Mouse (Mus musculus) embryonic fibroblast, embryonic 13.5 days (primary cell): ENCODE data around the gene Hyal3. TPM values are rescaled to one million over a fixed set of nuclear protein-coding genes. Genes with fewer than 3 reads are reported as not detected.
A peak's percentile ranks its signal among the peaks of the same experiment; 100 is the strongest.
"Not testable (repeated sequence)": the region's sequence is repeated elsewhere in the genome, so short reads cannot be mapped to it uniquely, and the experiment has no call there.

ENCODE experiments used
- H3K27ac ChIP-seq: 2 replicates; pipeline ENCODE4 v1.5.1; 2012; ENCODE audit warnings: low read length, control low read depth, inconsistent platforms; ENCODE audit not compliant: insufficient read depth
- H3K4me1 ChIP-seq: 2 replicates; pipeline ENCODE4 v1.6.1; 2011; ENCODE audit warnings: low read length; ENCODE audit not compliant: control insufficient read depth, insufficient read depth
- H3K4me3 ChIP-seq: 2 replicates; pipeline ENCODE4 v1.5.1; 2011; ENCODE audit warnings: mild to moderate bottlenecking, control low read depth, low read length; ENCODE audit not compliant: insufficient read depth
- CTCF ChIP-seq: IDR thresholded peaks from 2 replicates; pipeline ENCODE4 v1.5.1; 2011; ENCODE audit warnings: mild to moderate bottlenecking, control low read depth, low read length, moderate library complexity, borderline replicate concordance; ENCODE audit not compliant: insufficient read depth
- POLR2A ChIP-seq: IDR thresholded peaks from 2 replicates; pipeline ENCODE4 v1.6.1; 2011; ENCODE audit warnings: low read depth, mild to moderate bottlenecking, control low read depth, low read length, moderate library complexity
- polyA plus RNA-seq: library from polyadenylated mRNA; stranded (reverse); fragments of >200 nt; gene quantifications from 2 replicates; pipeline ENCODE4 v1.2.4, GENCODE M21; 2011; ENCODE audit warnings: low read depth; ENCODE audit not compliant: missing spikeins, insufficient read length

Gene Hyal3
- polyA plus RNA-seq, 1 experiment: 0.76 TPM

DNA sequence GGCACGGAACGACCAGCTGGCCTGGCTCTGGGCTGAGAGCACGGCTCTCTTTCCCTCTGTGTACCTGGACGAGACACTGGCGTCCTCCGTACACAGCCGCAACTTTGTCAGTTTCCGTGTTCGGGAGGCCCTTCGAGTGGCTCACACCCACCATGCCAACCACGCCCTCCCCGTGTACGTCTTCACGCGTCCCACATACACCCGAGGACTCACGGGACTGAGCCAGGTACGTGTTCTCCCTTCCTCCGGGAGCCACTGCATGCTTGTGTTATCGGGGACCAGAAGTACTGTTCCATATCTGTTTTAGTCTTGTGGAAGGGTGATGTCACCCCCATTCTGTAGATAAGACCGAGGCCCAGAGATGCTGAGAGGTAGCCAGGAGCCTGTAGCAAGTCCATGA is 9.8 kb upstream of the Hyal3 start:
- no peak for TF ChIP-seq POLR2A
- no peak for TF ChIP-seq CTCF
- Histone ChIP-seq H3K4me1 (no peaks in the 10 kb centered on the region), H3K27ac (no peak overlapping the region), H3K4me3 (no peak overlapping the region)

GRCm38 (mm10) chr9:107571534-107572326 is 8.9 kb upstream of the Hyal3 start:
- Histone ChIP-seq H3K4me1 (no peaks in the 10 kb centered on the region), H3K4me3 (no peak overlapping the region), H3K27ac (no peak overlapping the region)
- TF ChIP-seq CTCF (no peak), POLR2A (no peak)

GRCm38 (mm10) chr9:107572327-107572662 is 8.3 kb upstream of the Hyal3 start:
- Histone ChIP-seq H3K4me3 (no peak overlapping the region), H3K27ac (no peak overlapping the region), H3K4me1 (no peaks in the 10 kb centered on the region)
- TF ChIP-seq CTCF (no peak), POLR2A (no peak)

GRCm38 (mm10) chr9:107573774-107574173 is 6.8 kb upstream of the Hyal3 start:
- H3K4me1 ChIP-seq, H3K27ac ChIP-seq: not testable (repeated sequence)

DNA sequence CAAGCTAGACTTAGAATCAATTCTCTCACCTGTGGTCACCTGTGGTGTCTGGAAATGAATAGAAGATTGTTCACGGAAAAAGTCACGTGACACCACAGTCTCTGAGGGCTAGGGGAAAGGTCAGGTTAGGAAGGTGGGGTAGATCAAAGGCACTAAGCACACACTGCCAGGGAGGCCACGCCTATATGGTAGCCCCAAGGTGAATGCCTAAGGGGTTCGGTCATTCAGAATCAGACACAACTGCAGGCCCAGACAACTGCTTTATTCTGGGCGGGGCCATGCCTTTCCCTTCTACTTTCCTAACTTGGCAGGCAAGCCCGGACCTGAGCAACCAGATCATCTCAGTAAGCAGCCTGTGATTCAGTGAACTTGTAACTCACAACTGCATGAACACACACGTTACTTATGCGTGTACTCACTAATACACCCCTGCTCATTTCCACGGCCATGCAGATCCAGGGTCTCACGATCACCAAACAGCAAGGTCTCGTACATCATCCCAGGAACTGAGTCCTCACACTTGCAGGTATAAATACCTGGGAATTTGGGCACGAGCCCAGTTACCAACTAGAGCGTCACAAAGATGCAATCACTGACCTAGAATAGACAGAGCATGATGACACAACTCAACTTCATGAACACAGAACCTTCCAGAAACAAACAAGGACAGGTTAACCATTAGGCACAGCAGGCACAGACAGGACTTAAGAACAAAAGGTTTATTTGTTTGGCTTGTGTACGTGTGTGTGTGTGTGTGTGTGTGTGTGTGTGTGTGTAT is 4.8 kb upstream of the Hyal3 start:
- TF ChIP-seq POLR2A: no peak
- no peak for TF ChIP-seq CTCF
- Histone ChIP-seq H3K27ac (peak overlapping the region; percentile 56), H3K4me1 (peaks cover 5% of the 10 kb centered on the region; the same call in 1 of the 2 replicates), H3K4me3 (no peak overlapping the region)

More at GRCm38 (mm10) chr9:107573774-107574173, 6.8 kb upstream of the Hyal3 start:
- not testable (repeated sequence) for H3K4me3 ChIP-seq

- Histone ChIP-seq H3K4me1 (peaks cover 5% of the 10 kb centered on the region; the same call in 1 of the 2 replicates), H3K4me3 (peak within 1 kb of the TSS; percentile 37)
- TF ChIP-seq CTCF: no peak
- peak; percentile 91 for TF ChIP-seq POLR2A
Observed at GRCm38 (mm10) chr9:107576357-107577107, 4.1 kb upstream of the Hyal3 start, which contains the start of gene Hyal1. Gene Hyal1, plus strand, starts transcription at chr9:107576927.

GRCm38 (mm10) chr9:107577871-107578270 is 2.7 kb upstream of the Hyal3 start:
- H3K27ac ChIP-seq: no peak overlapping the region
- H3K4me1 ChIP-seq: peaks cover 5% of the 10 kb centered on the region; the same call in 1 of the 2 replicates
- no peak overlapping the region for H3K4me3 ChIP-seq
- TF ChIP-seq POLR2A (no peak), CTCF (no peak)

More at GRCm38 (mm10) chr9:107576357-107577107, 4.1 kb upstream of the Hyal3 start, which contains the start of gene Hyal1:
- peak within 1 kb of the TSS; percentile 56 for H3K27ac ChIP-seq

DNA sequence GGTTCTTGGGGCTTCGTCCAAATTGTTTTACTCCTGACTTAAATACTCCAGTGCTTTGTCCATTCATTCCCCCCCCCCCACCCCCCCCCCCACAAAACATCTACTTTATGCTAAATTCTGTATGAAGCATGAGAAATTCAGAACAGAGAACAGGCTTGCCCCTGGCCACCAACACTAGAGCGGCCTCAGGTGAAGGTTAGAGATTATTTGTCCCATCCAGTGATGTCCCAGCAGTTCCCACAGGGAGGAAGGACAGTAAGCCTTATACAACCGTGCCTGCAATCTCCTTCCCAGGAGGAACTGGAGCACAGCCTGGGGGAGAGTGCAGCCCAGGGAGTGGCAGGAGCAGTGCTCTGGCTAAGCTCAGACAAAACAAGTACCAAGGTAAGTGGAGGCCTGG is 2.0 kb upstream of the Hyal3 start, which contains the start of gene Naa80:
Gene Naa80 (plus strand): TSS at position 301 of the 400 bp plus-strand sequence.
- no peak within 1 kb of the TSS for H3K27ac ChIP-seq
- no peak within 1 kb of the TSS for H3K4me3 ChIP-seq
- peaks cover 5% of the 10 kb centered on the region; the same call in 1 of the 2 replicates for H3K4me1 ChIP-seq
- no peak for TF ChIP-seq POLR2A
- TF ChIP-seq CTCF: no peak

- no peak overlapping the region for H3K4me3 ChIP-seq
- no peak overlapping the region for H3K27ac ChIP-seq
- TF ChIP-seq POLR2A (0 out of 2 replicates have a peak, but pooled peaks have one; percentile 7), CTCF (no peak)
- peaks cover 5% of the 10 kb centered on the region; the same call in 1 of the 2 replicates for H3K4me1 ChIP-seq
Observed at GRCm38 (mm10) chr9:107579023-107579900, 1.4 kb upstream of the Hyal3 start.

DNA sequence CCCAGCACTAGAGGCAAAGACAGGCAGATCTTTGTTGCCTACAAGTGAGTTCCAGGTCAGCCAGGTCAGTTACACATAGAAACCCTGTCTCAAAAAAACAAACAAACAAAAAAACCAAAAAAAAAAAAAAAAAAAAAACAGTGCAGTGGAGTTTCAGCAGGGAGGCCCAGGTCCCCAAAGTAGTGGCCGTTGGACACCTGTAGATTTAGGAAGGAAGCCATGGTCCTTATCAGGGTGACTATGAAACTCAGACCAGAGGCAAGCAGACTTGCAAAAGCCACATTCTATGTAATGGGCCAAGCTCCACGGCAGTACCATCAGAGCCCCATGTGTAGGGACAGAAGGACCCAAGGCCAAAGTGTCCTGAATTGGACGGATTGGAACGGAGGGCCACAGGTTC is 966 bp downstream of the Hyal3 start:
- TF ChIP-seq CTCF: no peak
- no peak for TF ChIP-seq POLR2A
- peaks cover 5% of the 10 kb centered on the region; the same call in 1 of the 2 replicates for H3K4me1 ChIP-seq
- no peak overlapping the region for H3K27ac ChIP-seq
- peak overlapping the region; percentile 61 for H3K4me3 ChIP-seq
